Mouse (Mus musculus) layer of hippocampus, postnatal 25 days (tissue): Measurements from ENCODE around the gene Zmynd11. TPM values are rescaled to one million over a fixed set of nuclear protein-coding genes. Genes with fewer than 3 reads are reported as not detected.
"Not testable (repeated sequence)": the region's sequence is repeated elsewhere in the genome, so short reads cannot be mapped to it uniquely, and the experiment has no call there.

Experiments
- DNase-seq, 2 experiments: peaks; one replicate each; pipeline ENCODE4 v3.0.0; 2022; ENCODE audit warnings: mixed read lengths in 2 of 2, low spot score in 1 of 2; ENCODE audit errors: extremely low spot score in 1 of 2
- total RNA-seq, 2 experiments: library from RNA; stranded (reverse); gene quantifications; 2 replicates each; pipeline ENCODE4 v1.2.3; 2021

Gene Zmynd11
- total RNA-seq = 100 to 1,000 TPM; 243 to 281 TPM

DNA sequence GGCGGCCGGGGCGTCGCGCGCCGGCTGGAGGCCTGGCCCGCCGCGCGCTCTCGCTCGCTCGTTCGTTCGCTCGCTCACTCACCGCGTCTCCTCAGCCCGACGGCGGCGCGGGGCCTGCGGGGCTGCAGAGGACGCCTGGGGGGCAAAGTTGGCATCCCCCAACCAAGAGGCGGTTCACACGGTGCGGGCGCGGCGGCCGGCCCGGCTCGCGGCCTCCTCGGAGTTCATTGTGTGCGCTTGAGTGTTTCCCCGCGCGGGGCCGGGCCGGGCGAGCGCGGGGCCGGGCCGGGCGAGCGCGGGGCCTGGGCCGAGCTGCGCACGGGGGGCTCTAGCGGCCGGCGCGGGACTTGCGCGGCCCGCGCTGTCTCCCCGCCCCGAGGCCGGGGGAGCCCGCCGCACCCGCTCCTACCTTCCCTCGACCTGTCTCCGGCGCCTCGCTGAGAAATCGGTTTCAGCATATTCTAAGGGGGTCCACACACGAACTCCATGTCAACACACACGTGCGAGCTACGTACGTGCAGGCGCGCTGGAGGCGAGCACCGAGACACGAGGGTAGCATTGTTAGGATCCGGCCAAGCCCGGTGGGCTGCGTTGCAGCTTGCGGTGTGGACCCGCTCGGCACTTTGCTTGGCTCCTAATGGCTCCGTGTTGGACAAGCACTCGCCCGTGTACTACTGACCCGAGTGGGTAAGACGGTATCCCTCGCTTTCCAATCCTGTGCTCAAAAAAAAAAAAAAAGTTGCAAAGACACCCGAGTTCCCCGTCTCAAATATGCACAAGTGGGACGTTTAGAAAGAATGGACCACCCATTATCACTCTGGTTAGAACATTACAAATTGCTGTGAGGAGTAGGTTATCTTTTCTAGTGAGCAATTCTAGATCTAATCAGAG lies at the start of gene Zmynd11:
Zmynd11 (minus strand) TSS at position 685 of the 891 bp plus-strand sequence.
- DNase-seq = peak; percentile 39 to 61

GRCm38 (mm10) chr13:9795889-9796631 lies 30.9 kb upstream of the Zmynd11 start:
- peak in 1 of 2 experiments; percentile 11 for DNase-seq

- DNase-seq = no peak
These were observed 20.9 kb upstream of the Zmynd11 start for GRCm38 (mm10) chr13:9786050-9786449.

DNA sequence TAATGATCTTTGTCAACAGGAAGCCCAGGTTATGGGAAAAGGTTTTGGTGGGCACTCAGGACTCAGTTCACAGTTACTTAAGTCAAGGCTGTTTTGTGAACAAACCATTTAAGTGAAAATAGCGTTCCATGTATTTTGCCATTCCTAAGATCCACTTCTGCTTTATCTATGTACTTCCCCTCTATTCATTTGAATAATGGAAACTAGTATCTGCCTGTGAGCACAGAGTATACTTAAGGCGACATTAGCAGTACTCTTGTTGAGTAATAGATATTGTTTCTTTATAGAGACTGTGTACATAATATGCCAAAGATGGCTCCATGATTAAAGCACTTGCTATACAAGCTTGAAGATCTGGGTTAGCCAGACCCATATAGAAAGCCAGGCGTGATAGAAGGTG lies 18.6 kb upstream of the Zmynd11 start:
- DNase-seq = no peak

- DNase-seq = no peak
These were observed 10.8 kb upstream of the Zmynd11 start for GRCm38 (mm10) chr13:9775901-9776300.

DNA sequence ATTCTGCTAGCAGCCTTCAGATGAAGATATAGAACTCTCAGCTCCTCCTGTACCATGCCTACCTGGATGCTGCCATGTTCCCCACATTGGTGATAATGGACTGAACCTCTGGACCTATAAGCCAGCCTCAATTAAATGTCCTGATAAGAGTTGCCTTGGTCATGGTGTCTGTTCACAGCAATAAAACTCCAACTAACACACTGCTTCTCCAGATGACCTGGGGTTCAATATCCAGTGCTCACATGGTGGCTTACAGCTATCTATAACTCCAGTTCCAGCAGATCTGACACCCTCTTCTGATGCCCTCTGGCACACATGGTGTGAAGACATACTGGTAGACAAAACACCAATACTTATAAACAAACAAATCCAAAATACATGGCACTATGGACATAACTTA lies 8.9 kb upstream of the Zmynd11 start:
- no peak for DNase-seq

DNA sequence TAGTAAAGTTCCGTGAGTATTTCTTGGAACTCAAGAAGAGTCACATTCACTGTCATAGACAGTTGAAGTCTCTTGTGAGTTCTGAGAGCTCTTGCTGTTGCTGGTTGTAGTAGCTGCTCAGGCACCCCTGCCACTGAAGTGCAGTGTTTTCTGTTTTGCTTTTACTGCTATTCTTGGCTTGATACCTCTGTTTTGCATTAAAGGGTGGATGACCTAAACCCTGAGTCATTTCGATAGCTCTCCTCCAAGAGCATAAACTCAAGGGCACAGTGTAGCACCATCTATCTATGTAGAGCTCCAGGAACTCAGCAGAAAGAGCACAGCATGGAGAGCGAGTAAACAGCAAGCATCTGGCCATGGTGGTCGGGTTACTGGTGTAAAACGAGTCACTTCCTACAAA lies 2.1 kb upstream of the Zmynd11 start:
- DNase-seq = no peak

DNA sequence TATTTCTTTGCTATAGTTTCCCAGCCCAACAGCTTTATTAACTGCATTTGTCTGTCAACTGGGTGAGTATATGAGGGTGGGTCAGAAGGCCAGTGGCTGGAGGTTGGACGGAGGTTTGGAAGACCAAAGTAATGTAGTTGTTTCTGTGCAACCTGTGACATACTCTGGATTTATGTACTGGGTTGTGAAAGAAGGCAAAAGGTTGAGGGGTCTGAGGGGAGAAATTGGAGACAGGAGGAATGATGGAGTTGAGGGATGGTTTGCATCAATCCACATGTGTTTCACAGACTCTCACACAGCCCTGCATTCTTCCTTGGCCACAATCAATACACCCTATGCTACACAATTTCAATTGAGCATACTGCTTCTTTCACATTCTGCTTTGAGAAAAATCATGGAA lies 1.4 kb upstream of the Zmynd11 start:
- no peak for DNase-seq

DNA sequence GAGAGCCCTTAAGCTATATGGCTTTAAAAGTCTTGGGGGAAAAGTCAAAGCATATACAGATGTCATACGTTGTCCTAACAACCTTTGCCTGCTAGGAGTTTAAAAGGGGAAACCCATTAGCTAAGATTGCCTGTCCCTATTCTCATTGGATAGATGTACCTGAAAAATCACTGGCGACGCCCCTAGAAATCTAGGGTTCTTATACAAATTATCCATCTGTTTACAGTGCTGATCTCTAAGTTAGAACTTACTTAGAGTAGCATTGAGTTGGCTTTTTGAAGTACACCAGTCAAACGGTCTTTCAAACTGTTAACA lies 364 bp upstream of the Zmynd11 start:
- DNase-seq = no peak

GRCm38 (mm10) chr13:9763828-9764645 lies 1.1 kb downstream of the Zmynd11 start:
- peak; percentile 50 to 61 for DNase-seq

GRCm38 (mm10) chr13:9763100-9763827 lies 1.9 kb downstream of the Zmynd11 start:
- DNase-seq = no peak

- no peak for DNase-seq
These were observed 5.1 kb downstream of the Zmynd11 start for GRCm38 (mm10) chr13:9760057-9760456.

DNA sequence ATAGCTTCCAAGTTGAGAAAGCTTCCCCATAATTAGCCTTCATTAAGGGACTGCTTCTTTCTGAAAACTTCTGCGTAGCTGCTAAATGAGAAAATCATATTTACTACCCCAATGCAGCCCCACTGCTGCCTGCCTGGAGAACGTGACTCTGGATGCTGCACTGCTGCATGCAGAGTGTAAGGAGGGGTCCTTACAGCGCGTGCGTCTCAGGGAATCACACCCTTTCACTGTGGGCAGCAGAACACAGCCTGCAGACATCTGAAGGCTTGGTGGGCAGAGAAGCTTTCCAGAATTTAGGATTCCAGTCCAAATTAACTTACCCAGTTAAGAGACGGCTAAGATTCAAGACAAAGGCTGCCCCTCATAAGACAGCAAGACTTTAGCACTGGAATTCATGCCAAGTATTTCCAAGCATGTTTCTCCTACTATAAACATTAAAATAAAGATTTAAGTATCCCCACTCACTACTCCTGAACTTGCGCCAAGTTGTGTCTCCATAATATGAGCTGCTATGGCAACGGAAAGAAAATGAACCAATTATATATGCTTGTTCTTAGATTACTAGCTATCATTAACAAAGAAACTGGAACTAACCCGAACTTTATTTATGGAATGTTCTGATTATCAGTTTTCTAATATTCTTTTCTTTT lies 7.2 kb downstream of the Zmynd11 start:
- no peak for DNase-seq

GRCm38 (mm10) chr13:9753706-9754105 lies 11.4 kb downstream of the Zmynd11 start:
- DNase-seq = no peak

DNA sequence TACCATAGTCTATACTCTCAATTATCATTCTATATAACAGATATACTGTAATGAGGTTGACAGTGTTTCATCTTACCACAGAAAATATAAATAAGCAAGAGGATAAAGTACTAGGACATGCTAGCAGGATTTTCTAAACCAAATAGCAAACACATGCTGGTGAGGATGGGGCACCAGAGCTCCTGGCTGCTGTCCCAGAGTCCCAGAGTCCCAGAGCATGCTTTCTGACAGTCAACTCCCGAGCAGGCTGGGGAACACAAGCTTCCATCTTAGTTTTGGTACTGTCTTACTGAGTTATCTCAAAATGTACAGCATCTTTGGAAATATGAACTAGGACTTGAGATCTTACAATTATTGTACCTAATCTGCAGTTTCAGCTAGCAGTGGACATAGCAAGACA lies 14.8 kb downstream of the Zmynd11 start:
- peak in 1 of 2 experiments; percentile 33 for DNase-seq

GRCm38 (mm10) chr13:9749796-9750195 lies 15.3 kb downstream of the Zmynd11 start:
- no peak for DNase-seq

DNA sequence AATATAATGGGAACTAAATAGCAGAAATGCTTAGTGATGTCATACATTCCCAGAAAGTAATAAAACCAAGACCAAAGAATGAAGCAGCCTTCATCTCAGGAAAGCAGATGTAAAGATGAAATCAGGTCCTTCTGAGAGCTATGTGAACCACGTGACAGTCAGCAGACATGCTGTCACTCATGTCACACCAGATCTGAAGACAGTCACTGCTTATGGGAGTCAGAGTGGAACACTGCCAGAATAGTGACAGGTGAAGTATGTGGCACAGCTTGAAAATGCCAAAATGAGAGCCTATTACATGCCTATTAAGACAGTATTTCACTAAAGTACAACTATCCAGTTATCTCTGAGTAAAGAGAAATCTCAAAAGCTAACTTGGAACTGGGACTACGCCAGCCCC lies 26.9 kb downstream of the Zmynd11 start:
- DNase-seq = no peak

DNA sequence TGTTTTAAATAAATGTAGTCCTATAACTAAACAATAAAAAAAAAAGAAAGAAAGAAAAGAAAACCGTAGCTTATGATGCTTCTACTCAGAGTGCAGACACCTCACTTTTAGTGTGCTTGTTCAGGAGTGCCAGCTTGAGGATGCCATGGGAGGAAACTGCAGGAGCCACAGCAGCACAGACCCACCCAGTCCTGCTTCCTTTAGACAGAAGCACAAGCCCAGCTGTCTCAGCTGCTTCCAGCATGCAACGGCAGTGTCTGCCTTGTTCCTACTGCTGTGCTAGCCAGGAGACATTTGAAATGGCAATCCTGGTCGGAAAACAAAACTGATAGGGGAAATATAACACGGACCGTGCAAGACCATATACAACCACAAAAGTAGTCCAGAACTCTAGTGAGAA lies 28.1 kb downstream of the Zmynd11 start:
- no peak for DNase-seq

GRCm38 (mm10) chr13:9732262-9732661 lies 32.9 kb downstream of the Zmynd11 start:
- DNase-seq = not testable (repeated sequence)

GRCm38 (mm10) chr13:9729073-9729472 lies 36.1 kb downstream of the Zmynd11 start:
- DNase-seq = no peak
